Mouse (Mus musculus) left cerebral cortex, adult 8-10 months (tissue): ENCODE measurements around the gene Ttc32. TPM values are rescaled to one million over a fixed set of nuclear protein-coding genes. Genes with fewer than 3 reads are reported as not detected.

Experiments
- DNase-seq, 2 experiments: peaks; one replicate each; pipeline ENCODE4 v3.0.0; 2022; ENCODE audit warnings: low spot score in 2 of 2
- total RNA-seq, 4 experiments: library from RNA; stranded (reverse); gene quantifications; 2 replicates each; pipeline ENCODE4 v1.2.4; 2022

Gene Ttc32
- total RNA-seq, 4 experiments from 2014 or later: 2.5 to 4.1 (median 3.8) TPM

DNA sequence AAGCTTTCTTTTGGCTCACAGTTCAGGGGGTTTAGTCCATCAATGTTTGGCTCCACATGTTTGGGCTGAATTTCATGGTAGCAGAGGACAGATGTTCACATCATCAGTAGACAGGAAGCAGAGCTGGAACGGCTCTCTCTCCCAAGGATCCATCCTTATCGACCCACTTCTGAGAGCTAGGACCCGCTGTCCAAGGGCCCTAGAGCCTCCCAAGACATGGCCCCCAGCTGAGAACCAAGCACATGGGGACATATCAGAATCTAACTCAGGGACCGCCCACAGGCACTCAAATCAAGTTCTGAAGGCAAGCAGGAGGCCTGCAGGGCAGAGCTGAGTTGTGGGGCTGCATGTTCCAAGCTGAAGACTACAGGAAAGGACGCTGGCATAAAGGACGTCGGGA lies 14.9 kb downstream of the Ttc32 start:
- DNase-seq: no peak

DNA sequence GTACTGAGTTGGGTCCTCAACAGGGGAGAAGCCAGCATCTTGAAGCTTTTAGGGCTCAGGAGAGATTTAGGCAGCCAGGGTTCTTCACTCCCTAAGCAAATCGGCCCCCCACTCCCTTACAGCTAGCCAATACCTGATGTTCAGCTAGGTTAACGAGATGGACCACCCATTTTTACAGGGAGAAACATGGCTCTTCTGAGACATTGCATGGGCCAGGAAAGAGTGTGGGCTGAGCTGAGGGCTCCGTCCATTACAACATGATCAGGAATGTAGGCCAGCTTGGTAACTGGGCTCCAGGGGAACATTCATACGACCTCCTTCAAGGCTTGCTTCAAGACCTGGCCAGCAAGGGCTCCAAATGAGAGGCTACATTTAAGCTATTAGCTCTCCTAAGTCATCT lies 16.9 kb downstream of the Ttc32 start:
- DNase-seq: no peak

DNA sequence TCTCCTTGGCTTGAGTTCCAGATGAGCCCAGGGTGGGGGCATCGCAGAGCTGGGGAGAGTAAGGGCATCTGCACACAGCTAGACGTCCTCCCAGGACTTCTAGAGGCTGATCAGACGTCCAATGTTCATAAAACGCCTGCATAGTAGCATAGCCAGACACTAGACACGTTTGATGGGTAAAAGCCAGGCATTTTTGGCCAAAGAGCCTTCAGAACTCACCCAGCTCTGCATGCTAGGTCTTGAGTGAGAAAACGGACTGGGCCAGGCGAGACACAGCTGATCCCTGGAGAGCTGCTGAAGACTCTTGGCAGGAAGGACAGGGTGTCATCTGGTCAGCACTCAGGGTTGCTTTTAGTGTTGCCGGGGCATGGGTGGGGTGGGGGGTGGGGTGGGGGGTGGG lies 18.3 kb downstream of the Ttc32 start:
- DNase-seq: no peak

DNA sequence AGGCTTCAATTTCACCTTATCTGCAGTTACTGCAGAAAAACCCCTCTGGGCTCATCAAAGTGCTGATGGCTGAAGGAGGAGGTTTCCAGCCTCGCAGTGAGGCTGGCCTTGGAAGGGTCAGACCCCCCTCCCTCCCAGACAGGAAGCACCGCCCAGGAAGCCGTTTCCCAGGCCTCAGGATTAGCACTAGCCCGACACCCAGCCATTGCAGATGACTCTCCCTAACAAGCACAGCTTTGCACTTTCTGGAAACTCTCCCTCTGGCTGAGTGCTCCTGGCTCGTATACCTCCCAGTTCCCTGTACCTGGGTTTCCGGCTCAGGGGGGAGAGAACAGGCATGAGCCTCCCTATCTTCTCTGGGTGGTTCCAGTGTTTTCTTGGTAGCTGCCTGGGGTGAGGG lies 21.0 kb downstream of the Ttc32 start:
- no peak for DNase-seq

DNA sequence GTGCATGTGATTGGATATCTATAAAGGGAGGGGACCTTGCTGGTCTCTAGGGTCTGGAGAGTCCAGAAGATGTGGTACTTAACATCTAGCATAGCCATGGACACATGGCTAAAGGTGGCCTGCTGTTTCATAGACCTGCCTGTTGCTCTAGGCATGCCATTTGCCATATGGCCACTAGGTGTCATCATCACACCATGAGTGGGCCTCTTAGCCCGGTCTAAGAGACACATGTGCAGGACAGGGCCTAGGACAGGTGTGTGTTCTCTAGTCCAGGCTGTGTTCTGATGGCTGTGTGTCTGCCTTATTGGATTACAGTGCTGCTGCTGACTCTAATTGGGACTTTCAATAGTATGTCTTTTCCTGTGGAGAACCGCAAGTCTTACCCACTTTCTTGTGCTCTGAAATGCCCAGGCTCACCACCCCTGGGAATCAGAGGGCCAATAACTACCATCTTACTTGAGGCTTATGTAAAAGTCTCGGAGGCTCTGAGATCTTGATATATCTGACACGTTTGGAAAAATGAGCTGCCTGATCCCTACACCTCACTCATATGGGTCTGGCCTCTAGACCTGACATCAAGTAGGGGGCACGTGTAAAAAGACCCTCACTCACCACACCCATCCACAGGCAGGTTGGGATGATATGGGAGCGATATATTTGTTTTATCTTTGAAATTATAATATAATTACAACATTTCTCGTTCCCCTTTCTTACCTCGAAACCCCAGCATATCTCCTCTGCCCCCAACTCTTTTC lies 22.5 kb downstream of the Ttc32 start:
- DNase-seq: peak; percentile 56 to 75

DNA sequence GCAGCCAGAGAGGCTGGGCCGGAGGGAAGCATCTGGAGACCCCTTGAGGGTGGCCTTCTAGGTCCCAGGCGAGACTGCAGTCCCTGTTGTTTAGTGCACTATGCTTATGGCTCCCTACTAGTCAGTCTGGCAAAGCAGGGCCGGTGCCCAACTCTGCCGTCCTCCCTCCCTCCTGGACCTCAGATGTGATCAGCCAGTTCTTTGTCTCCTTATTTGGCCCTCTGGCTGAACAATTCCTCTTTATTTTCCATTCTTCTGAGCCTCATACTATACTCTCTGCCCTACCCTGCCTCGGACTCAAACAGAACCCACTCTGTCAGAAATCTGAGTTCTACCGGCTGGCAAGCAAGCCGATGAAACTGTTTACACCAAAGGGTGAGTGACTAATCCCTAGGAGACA lies 23.5 kb downstream of the Ttc32 start:
- DNase-seq: peak in 1 of 2 experiments; percentile 18

DNA sequence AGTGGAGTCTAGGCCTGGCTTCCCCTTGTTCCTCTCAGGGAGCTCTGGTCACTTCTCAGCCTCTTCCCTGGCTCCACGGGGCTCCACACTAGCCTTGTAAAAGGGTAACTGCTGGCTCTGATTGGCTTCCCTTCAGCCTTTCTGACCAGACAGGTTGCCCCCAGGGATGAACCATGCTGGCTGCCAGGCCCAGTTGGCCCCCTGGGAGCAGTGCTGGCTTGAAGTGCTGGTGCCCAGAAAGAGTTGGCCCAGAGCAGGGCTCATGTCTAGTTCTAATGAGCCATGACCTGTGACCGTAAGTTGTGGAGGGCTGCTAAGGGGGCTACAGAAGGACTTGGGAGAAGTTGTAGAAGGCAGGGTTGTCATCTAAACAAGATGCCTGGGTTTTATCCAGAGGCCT lies 24.2 kb downstream of the Ttc32 start:
- no peak for DNase-seq

DNA sequence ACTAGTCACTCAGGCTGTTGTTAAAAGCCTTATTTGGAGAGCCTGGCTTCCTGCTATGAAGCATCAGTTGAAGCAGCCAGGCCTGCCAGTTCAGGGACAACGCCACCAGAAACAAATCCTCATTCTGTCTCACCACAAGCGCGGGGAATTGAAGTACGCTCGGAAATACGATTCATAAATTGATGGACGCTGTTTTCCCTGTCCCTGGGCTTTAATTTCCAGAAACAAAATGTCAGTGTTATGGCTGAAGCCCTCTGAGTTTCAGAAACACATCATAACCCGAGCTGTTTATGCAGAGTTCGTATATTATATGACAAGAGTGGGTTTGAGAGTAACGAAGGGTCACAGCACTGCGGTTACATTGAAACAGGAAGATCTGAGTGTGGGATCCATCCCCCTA lies 25.5 kb downstream of the Ttc32 start:
- no peak for DNase-seq

DNA sequence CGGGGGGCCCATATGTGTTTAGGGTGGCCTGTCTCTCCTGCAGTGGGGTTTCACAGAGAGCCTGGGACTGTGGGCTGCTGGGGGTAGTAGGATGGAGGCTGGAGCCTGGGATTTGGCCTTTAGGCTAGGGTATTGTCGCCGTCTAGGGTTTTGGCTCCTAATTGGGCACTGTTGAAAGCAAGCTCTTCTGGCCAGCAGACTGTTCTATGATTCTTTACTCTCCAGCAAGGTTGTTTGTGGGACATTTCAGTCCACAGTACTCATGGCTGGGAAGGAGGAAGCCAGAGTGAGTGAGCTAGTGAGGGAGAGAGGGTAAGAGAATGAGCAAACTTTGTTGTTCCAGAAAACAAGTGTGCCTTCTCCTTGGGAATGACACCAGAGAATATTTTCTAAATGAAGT lies 29.7 kb downstream of the Ttc32 start:
- DNase-seq: no peak

DNA sequence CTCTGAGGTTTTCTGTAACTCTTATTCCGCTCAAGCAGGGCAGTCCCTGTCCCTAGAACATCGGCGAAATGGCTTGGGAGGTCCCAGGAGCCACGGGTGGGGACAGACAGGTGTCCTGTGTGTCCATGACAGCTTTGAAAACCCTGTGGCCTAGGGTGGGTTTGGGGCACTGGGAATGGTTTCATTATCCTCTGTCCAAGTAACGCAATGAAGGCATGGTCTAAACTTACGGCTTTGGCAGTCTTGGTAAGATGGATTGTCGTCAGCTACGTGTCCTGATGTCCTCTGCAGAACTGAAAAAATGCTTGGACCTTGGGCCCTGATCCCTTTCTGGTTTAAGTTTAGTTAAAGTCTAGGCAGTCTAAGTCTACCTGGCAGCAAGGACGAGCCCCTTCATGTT lies 30.2 kb downstream of the Ttc32 start:
- DNase-seq: no peak

DNA sequence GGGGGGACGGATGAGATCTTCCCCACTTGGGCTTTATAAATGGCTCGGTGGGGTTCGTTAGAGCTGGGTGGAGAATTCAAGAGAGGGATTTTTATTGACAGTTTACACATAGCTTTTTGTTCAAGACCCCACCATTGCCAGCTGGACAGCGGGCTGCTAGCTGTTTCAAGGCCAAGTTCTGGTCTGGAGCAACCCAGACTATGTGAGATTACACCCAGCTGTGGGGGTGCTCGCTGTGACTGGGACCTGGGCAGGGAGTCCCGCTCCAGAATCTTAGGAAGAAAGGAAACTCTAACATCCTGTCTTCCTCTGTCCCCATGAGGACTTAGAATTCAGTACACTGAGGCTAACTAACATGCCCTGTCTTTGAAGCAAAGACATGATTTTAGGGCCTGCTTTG lies 33.8 kb downstream of the Ttc32 start:
- DNase-seq: no peak

DNA sequence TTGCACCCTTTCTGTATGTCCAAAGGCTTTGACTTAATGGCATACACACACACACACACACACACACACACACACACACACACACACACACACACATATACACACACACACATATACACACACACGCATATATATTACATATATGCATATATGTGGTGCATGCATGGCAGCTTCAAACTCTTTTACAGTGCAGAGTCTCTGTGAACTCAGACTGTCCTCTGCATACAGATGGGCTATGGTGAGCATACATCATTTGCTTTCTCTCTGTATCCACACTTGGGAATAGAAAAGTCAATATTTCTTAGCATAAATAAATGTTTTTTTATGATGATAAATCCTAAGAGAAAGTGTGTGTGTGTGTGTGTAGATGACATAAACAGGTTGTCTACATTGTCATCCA lies 41.3 kb downstream of the Ttc32 start:
- no peak for DNase-seq

DNA sequence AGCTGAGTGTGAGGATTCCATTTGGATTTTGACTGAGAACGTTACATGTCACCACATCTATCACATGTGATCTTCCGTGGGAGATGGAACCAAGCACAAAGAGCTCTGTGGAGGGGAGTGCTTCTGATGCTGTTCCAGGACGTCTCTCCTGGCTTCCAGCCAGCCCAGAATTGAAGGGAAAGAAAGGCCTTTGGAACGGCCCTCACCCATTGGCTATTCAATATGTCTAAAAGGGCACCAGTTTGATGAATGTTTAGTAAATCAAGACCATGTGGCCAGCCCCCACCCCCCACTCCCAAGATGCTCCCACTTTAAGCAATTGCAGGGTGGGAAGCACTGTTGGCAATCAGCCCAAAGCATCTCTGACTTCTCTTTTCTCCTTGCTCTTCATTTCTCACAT lies 41.7 kb downstream of the Ttc32 start:
- no peak for DNase-seq

DNA sequence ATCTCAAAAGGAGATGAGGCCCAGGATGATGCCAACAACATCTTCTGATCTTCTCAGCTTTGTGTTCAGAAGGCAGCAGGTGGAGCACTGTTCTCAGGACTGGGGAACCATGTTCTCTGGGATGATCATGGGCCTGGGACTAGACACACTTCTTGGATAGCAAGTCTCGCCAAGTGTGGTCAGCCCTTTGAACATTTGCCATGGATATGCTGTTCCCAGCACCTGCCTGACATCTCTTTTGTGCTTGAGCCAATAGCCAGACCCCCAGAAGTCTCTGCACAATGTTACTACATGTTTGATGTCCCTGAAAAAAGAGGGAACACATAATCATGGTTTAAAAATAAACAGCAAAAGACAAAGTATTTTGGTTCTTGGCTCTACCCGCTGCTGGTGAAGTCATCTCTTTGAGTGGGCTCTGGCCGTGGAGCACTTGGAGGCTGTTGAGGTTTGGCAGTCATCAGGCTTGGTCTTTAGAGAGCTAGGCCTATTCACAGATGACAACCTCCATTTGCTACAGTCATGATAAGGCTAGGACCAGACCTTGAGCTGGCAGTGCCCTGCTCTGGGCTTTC lies 47.8 kb downstream of the Ttc32 start:
- DNase-seq: no peak

DNA sequence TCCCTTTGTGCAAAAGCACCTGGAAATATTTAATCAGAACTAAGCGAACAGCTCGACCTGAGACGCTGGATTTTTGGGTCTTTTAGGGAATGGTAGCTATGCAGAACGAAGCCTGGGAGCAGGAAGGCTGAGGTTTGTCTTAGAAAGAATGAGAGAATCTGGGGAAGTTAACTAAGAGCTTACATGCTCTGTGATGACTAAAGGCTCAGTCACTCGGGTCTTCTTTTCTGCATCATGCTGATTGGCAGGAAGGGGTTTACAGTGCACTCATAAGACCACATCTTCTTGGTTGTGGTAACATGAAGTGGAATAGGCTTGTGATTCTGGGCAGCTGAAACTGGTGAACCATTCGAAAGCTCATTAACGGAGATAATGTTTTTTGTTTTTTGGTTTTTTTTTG lies 60.4 kb downstream of the Ttc32 start:
- DNase-seq: no peak

Other genes starting within 250 kb of the Ttc32 start
- 100 to 1,000 TPM; 184 to 197 (median 194) TPM for gene Laptm4a, start 108.3 kb upstream of the Ttc32 start, total RNA-seq
- under 1 TPM in 1 of 4 experiments, not detected in 3; 0.14 TPM for gene Matn3, start 82.1 kb upstream of the Ttc32 start, total RNA-seq
- 10 to 100 TPM; 39.5 to 48.2 (median 43.8) TPM for gene Wdr35, start 56.1 kb upstream of the Ttc32 start, total RNA-seq